Mouse (Mus musculus) heart, adult 2 months (tissue): ENCODE measurements around the gene Trpd52l3. TPM values are rescaled to one million over a fixed set of nuclear protein-coding genes. Genes with fewer than 3 reads are reported as not detected.
A peak's percentile ranks its signal among the peaks of the same experiment; 100 is the strongest.

Source experiments
- DNase-seq, 2 experiments: peaks; one replicate each; pipeline ENCODE4 v3.0.0; 2021
- H3K27ac ChIP-seq: fragments of 200-600 bp; 2 replicates; pipeline ENCODE4 v1.8.1; 2022
- H3K27me3 ChIP-seq: fragments of 200-500 bp; 2 replicates; pipeline ENCODE4 v1.6.1; 2012; ENCODE audit warnings: mild to moderate bottlenecking, low read length, inconsistent platforms, mixed read lengths; ENCODE audit not compliant: control insufficient read depth, insufficient read depth
- H3K36me3 ChIP-seq: fragments of 200-500 bp; 2 replicates; pipeline ENCODE4 v1.6.1; 2012; ENCODE audit warnings: low read length, inconsistent platforms; ENCODE audit not compliant: control insufficient read depth, insufficient read depth
- H3K4me1 ChIP-seq: fragments of 200-500 bp; 2 replicates; pipeline ENCODE4 v1.6.1; 2011; ENCODE audit warnings: low read length; ENCODE audit not compliant: control insufficient read depth, insufficient read depth
- H3K4me3 ChIP-seq: fragments of 200-600 bp; 2 replicates; pipeline ENCODE4 v1.8.1; 2022
- H3K79me2 ChIP-seq: fragments of 200-500 bp; replicated peaks from 2 replicates; pipeline ENCODE4 v1.6.1; 2012; ENCODE audit warnings: mild to moderate bottlenecking, inconsistent platforms, low read length, moderate library complexity, mixed read lengths; ENCODE audit not compliant: control insufficient read depth, insufficient read depth
- H3K9ac ChIP-seq: fragments of 200-500 bp; 2 replicates; pipeline ENCODE4 v1.6.1; 2012; ENCODE audit warnings: low read depth, mild to moderate bottlenecking, control low read depth, inconsistent platforms, low read length, mixed read lengths
- CTCF ChIP-seq: fragments of 200-600 bp; IDR thresholded peaks from 2 replicates; pipeline ENCODE4 v1.8.1; 2022; ENCODE audit warnings: antibody characterized with exemption, mild to moderate bottlenecking, moderate library complexity
- EP300 ChIP-seq: fragments of 200-500 bp; IDR thresholded peaks from 2 replicates; pipeline ENCODE4 v1.6.1; 2011; ENCODE audit warnings: low read depth, low read length, control low read depth; ENCODE audit not compliant: insufficient read depth
- POLR2A ChIP-seq: fragments of 200-500 bp; IDR thresholded peaks from 2 replicates; pipeline ENCODE4 v1.6.1; 2011; ENCODE audit warnings: mild to moderate bottlenecking, low read depth, low read length, control low read depth; ENCODE audit not compliant: insufficient read depth
- WGBS: fragments of 180-500 bp; shearing (Covaris S2); methylation state at CpG from one replicate; pipeline ENCODE4 v1.1.7; 2018; 5-methylcytosine and 5-hydroxymethylcytosine counted together
- intact Hi-C: fragments of 180-260 bp; cut with DNase I; formaldehyde crosslinking; loops from one replicate; pipeline ENCODE4 v1.15.1; 2025
- polyA plus RNA-seq: library from polyadenylated mRNA; depleted of rRNA; stranded (reverse); fragments of >200 nt; gene quantifications from 2 replicates; pipeline ENCODE4 v1.2.3, GENCODE M21; 2012
- total RNA-seq, 2 experiments: library from RNA; stranded (reverse); gene quantifications; 2 replicates each; pipeline ENCODE4 v1.2.3; 2021

The Trpd52l3 gene
- total and polyA plus RNA-seq, 3 experiments = not detected

- H3K4me1 ChIP-seq = peaks cover 4% of the 10 kb centered on the region
- H3K4me3 ChIP-seq = no peak overlapping the region
- no peak for DNase-seq
- peaks cover 24% of the 10 kb centered on the region for H3K36me3 ChIP-seq
- no peaks in the 10 kb centered on the region for H3K27me3 ChIP-seq
- intact Hi-C loops = loop anchor here (10.0 kb wide), 1 partner anchor 781 kb away; the partner anchor contains the start of gene Jak2
- no peak overlapping the region for H3K27ac ChIP-seq
- no peak for TF ChIP-seq POLR2A
- H3K79me2 ChIP-seq = peaks cover 14% of the 10 kb centered on the region
- WGBS = 33% methylated on average over 3 of the region's 3 CpGs
- H3K9ac ChIP-seq = no peak overlapping the region
Observed at GRCm38 (mm10) chr19:30035361-30035760, 31.8 kb downstream of the Trpd52l3 start.

- H3K79me2 ChIP-seq = peaks cover 3% of the 10 kb centered on the region
- no peak for DNase-seq
- peaks cover 3% of the 10 kb centered on the region for H3K4me1 ChIP-seq
- H3K27me3 ChIP-seq = no peaks in the 10 kb centered on the region
- WGBS = 98% methylated on average over 2 of the region's 2 CpGs
- peaks cover 11% of the 10 kb centered on the region; the same call in 1 of the 2 replicates for H3K36me3 ChIP-seq
- TF ChIP-seq POLR2A (no peak), CTCF (no peak)
- no peak overlapping the region for H3K9ac ChIP-seq
- H3K27ac ChIP-seq = no peak overlapping the region
- H3K4me3 ChIP-seq = no peak overlapping the region
- intact Hi-C loops = no loop called here
Observed at GRCm38 (mm10) chr19:30043691-30044090, 40.1 kb downstream of the Trpd52l3 start.

- TF ChIP-seq POLR2A (no peak), CTCF (peak; percentile 24; the same call in 1 of the 2 replicates), EP300 (no peak)
- DNase-seq = no peak
- intact Hi-C loops = no loop called here
- Histone ChIP-seq H3K27me3 (no peaks in the 10 kb centered on the region), H3K4me1 (peaks cover 5% of the 10 kb centered on the region), H3K4me3 (no peak overlapping the region), H3K36me3 (peaks cover 8% of the 10 kb centered on the region; the same call in 1 of the 2 replicates), H3K9ac (no peak overlapping the region), H3K79me2 (peaks cover 3% of the 10 kb centered on the region), H3K27ac (no peak overlapping the region)
- 94% methylated on average over 1 of the region's 1 CpGs for WGBS
Observed at GRCm38 (mm10) chr19:30044630-30045029, 41.0 kb downstream of the Trpd52l3 start.

GRCm38 (mm10) chr19:30045857-30046256, 42.3 kb downstream of the Trpd52l3 start:
- TF ChIP-seq EP300 = no peak
- TF ChIP-seq POLR2A = no peak
- TF ChIP-seq CTCF = peak; percentile 71
- no peak overlapping the region for H3K9ac ChIP-seq
- H3K36me3 ChIP-seq = peaks cover 8% of the 10 kb centered on the region; the same call in 1 of the 2 replicates
- no peak overlapping the region for H3K4me3 ChIP-seq
- DNase-seq = no peak
- H3K27ac ChIP-seq = no peak overlapping the region
- 71% methylated on average over 1 of the region's 1 CpGs for WGBS
- intact Hi-C loops = no loop called here
- H3K79me2 ChIP-seq = peaks cover 3% of the 10 kb centered on the region
- no peaks in the 10 kb centered on the region for H3K27me3 ChIP-seq
- H3K4me1 ChIP-seq = peaks cover 5% of the 10 kb centered on the region

GRCm38 (mm10) chr19:30050584-30050983, 47.0 kb downstream of the Trpd52l3 start:
- Histone ChIP-seq H3K79me2 (peaks cover 4% of the 10 kb centered on the region), H3K9ac (no peak overlapping the region), H3K4me3 (no peak overlapping the region), H3K4me1 (peaks cover 7% of the 10 kb centered on the region), H3K36me3 (no peaks in the 10 kb centered on the region; the same call in 1 of the 2 replicates), H3K27ac (no peak overlapping the region), H3K27me3 (no peaks in the 10 kb centered on the region)
- WGBS = 75% methylated on average over 2 of the region's 2 CpGs
- intact Hi-C loops = no loop called here
- no peak for DNase-seq
- no peak for TF ChIP-seq POLR2A
- TF ChIP-seq CTCF = no peak
- TF ChIP-seq EP300 = no peak

- H3K27ac ChIP-seq = no peak overlapping the region
- TF ChIP-seq EP300 (no peak), POLR2A (no peak), CTCF (no peak)
- H3K4me1 ChIP-seq = peaks cover 7% of the 10 kb centered on the region
- no peaks in the 10 kb centered on the region for H3K27me3 ChIP-seq
- no peak overlapping the region for H3K4me3 ChIP-seq
- H3K36me3 ChIP-seq = peaks cover 2% of the 10 kb centered on the region
- H3K9ac ChIP-seq = no peak overlapping the region
- intact Hi-C loops = no loop called here
- 54% methylated on average over 3 of the region's 3 CpGs for WGBS
- peaks cover 6% of the 10 kb centered on the region for H3K79me2 ChIP-seq
- no peak for DNase-seq
Observed at GRCm38 (mm10) chr19:30051479-30051878, 47.9 kb downstream of the Trpd52l3 start.
